Mouse (Mus musculus) spleen, adult 2 months (tissue): Measurements from ENCODE around the gene Lcn9.

Experiments
- CTCF ChIP-seq: fragments of 200-500 bp; IDR thresholded peaks from 2 replicates; pipeline ENCODE4 v1.5.1; 2011; ENCODE audit warnings: mild to moderate bottlenecking, inconsistent platforms; ENCODE audit not compliant: insufficient read depth, insufficient read length, insufficient replicate concordance; ENCODE audit errors: extremely low read depth
- POLR2A ChIP-seq: fragments of 200-500 bp; IDR thresholded peaks from 2 replicates; pipeline ENCODE4 v1.6.1; 2011; ENCODE audit warnings: low read depth, low read length, inconsistent platforms

- TF ChIP-seq CTCF: no peak
- TF ChIP-seq POLR2A: no peak
These were observed 24.3 kb downstream of the Lcn9 start, which contains the start of gene Sohlh1 for GRCm38 (mm10) chr2:25847226-25847625.
